Mouse (Mus musculus) ES-Bruce4 (cell line): ENCODE data around the gene H2-Q6.
"Not testable (repeated sequence)": the region's sequence is repeated elsewhere in the genome, so short reads cannot be mapped to it uniquely, and the experiment has no call there.

Experiments
- CTCF ChIP-seq: IDR thresholded peaks from one replicate; pipeline ENCODE4 v1.8.1; 2011; ENCODE audit warnings: low read depth, low read length
- EP300 ChIP-seq: IDR thresholded peaks from 2 replicates; pipeline ENCODE4 v1.6.1; 2011; ENCODE audit warnings: low read depth, low read length; ENCODE audit not compliant: insufficient read depth
- POLR2A ChIP-seq: IDR thresholded peaks from one replicate; pipeline ENCODE4 v1.8.1; 2011; ENCODE audit warnings: low read length; ENCODE audit not compliant: insufficient read depth

GRCm38 (mm10) chr17:35442376-35442775 lies 17.7 kb downstream of the H2-Q6 start:
- TF ChIP-seq CTCF, POLR2A, EP300: not testable (repeated sequence)
